Mouse (Mus musculus) heart, embryonic 12.5 days (tissue): ENCODE data around the gene Mgst1. TPM values are rescaled to one million over a fixed set of nuclear protein-coding genes. Genes with fewer than 3 reads are reported as not detected.

Experiments used
- ATAC-seq: fragments of 200-750 bp; cut with Nextera tagmentation; 2 replicates; pipeline ENCODE4 v1.8.0; 2017; ENCODE audit warnings: moderate TSS enrichment, moderate library complexity; ENCODE audit not compliant: insufficient number of reproducible peaks, low FRiP score
- H3K27ac ChIP-seq: fragments of 300-500 bp; sonication (generic); 2 replicates; pipeline ENCODE4 v1.5.1; 2016; ENCODE audit warnings: mild to moderate bottlenecking, moderate library complexity; ENCODE audit not compliant: poor library complexity, severe bottlenecking
- H3K27me3 ChIP-seq: fragments of 300-500 bp; sonication (generic); replicated peaks from 2 replicates; pipeline ENCODE4 v1.6.1; 2016; ENCODE audit warnings: mild to moderate bottlenecking, moderate library complexity
- H3K36me3 ChIP-seq: fragments of 300-500 bp; sonication (generic); 2 replicates; pipeline ENCODE4 v1.6.1; 2016; ENCODE audit warnings: mild to moderate bottlenecking, moderate library complexity
- H3K4me1 ChIP-seq: fragments of 300-500 bp; sonication (generic); replicated peaks from 2 replicates; pipeline ENCODE4 v1.6.1; 2016; ENCODE audit warnings: mild to moderate bottlenecking
- H3K4me2 ChIP-seq: fragments of 300-500 bp; sonication (generic); 2 replicates; pipeline ENCODE4 v1.6.1; 2016; ENCODE audit warnings: mild to moderate bottlenecking, moderate library complexity
- H3K4me3 ChIP-seq: fragments of 300-500 bp; sonication (generic); 2 replicates; pipeline ENCODE4 v1.5.1; 2016; ENCODE audit warnings: mild to moderate bottlenecking
- H3K9ac ChIP-seq: fragments of 300-500 bp; sonication (generic); 2 replicates; pipeline ENCODE4 v1.6.1; 2016; ENCODE audit warnings: mild to moderate bottlenecking, moderate library complexity
- H3K9me3 ChIP-seq: fragments of 300-500 bp; sonication (generic); replicated peaks from 2 replicates; pipeline ENCODE4 v1.6.1; 2016; ENCODE audit warnings: mild to moderate bottlenecking, moderate library complexity
- WGBS: fragments of 180-500 bp; shearing (Covaris S2); methylation state at CpG from one replicate; pipeline ENCODE4 v1.1.7; 2016; 5-methylcytosine and 5-hydroxymethylcytosine counted together
- polyA plus RNA-seq: library from polyadenylated mRNA; unstranded; fragments of >200 nt; fragmentation: Nextera tagmentation; extraction: Ambion mirVana; gene quantifications from 2 replicates; pipeline ENCODE4 v1.2.1, GENCODE M21; 2016

Gene Mgst1
- polyA plus RNA-seq, 1 experiment from 2014 or later: 97.4 TPM

- peak overlapping the region; percentile 65 for H3K4me3 ChIP-seq
- peak overlapping the region; percentile 63 for H3K27ac ChIP-seq
- H3K9me3 ChIP-seq: no peaks in the 10 kb centered on the region
- ATAC-seq: 0 out of 2 replicates have a peak, but pooled peaks have one; percentile 60
- peak overlapping the region; percentile 5; the same call in 1 of the 2 replicates for H3K9ac ChIP-seq
- H3K36me3 ChIP-seq: no peaks in the 10 kb centered on the region
- 59% methylated on average over 4 of the region's 4 CpGs for WGBS
- no peaks in the 10 kb centered on the region for H3K27me3 ChIP-seq
- peaks cover 20% of the 10 kb centered on the region for H3K4me1 ChIP-seq
- peak overlapping the region; percentile 88 for H3K4me2 ChIP-seq
Measured at GRCm38 (mm10) chr6:138141111-138141592, 1.0 kb downstream of the Mgst1 start.

DNA sequence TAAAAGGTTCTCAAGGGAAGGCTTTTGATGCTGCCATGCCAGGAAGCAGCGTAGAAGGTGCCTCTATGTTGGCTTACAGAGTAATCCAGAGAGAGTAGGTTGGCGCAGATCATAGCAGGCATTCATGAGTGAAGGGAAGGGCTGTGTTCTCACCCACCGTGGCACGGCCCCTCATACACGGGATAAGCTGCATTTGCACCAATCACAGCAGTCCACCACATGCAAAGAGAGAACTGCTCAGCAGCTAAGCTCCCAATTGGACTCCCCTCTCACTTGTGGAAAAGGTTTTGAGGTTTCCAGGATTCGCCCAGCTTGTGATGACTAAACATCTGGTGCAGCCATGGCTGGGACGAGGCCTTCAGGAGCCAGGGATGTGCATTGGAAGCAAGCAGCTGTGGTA, 2.5 kb downstream of the Mgst1 start:
- peaks cover 20% of the 10 kb centered on the region for H3K4me1 ChIP-seq
- H3K4me2 ChIP-seq: peak overlapping the region; percentile 15; the same call in 1 of the 2 replicates
- H3K9ac ChIP-seq: no peak overlapping the region
- WGBS: 83% methylated on average over 7 of the region's 7 CpGs
- no peak for ATAC-seq
- no peaks in the 10 kb centered on the region for H3K9me3 ChIP-seq
- H3K4me3 ChIP-seq: no peak overlapping the region
- no peaks in the 10 kb centered on the region for H3K36me3 ChIP-seq
- no peak overlapping the region for H3K27ac ChIP-seq
- no peaks in the 10 kb centered on the region for H3K27me3 ChIP-seq

- 68% methylated on average over 3 of the region's 3 CpGs for WGBS
- ATAC-seq: no peak
- Histone ChIP-seq H3K27ac (no peak overlapping the region), H3K4me1 (peaks cover 20% of the 10 kb centered on the region), H3K4me2 (peak overlapping the region; percentile 7; the same call in 1 of the 2 replicates), H3K36me3 (no peaks in the 10 kb centered on the region), H3K27me3 (no peaks in the 10 kb centered on the region), H3K9me3 (no peaks in the 10 kb centered on the region), H3K4me3 (no peak overlapping the region), H3K9ac (no peak overlapping the region)
Measured at GRCm38 (mm10) chr6:138143450-138143849, 3.3 kb downstream of the Mgst1 start.

DNA sequence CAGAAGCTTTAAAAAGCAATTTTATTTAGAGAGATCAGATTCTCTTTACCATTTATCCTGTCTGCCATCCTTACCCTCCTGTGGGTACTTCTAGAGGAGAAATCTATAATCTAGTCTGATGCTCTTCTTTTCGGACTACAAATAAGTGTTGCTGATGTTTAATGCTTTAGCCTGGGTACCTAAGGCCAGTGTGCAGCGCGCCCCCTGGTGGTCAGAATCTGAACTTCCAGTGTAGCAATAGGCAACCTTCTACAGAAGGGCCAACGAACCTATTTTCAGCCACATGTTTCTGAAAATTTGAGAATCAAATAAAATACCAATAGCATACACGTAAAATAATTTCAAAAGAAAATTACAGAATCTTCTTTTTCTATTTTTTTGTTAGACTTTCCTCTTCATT, 13.0 kb downstream of the Mgst1 start:
- 22% methylated on average over 5 of the region's 5 CpGs for WGBS
- Histone ChIP-seq H3K9me3 (no peaks in the 10 kb centered on the region), H3K36me3 (peaks cover 12% of the 10 kb centered on the region), H3K9ac (no peak overlapping the region), H3K27me3 (no peaks in the 10 kb centered on the region), H3K4me3 (no peak overlapping the region), H3K27ac (no peak overlapping the region), H3K4me2 (no peak overlapping the region), H3K4me1 (no peaks in the 10 kb centered on the region)
- ATAC-seq: no peak

DNA sequence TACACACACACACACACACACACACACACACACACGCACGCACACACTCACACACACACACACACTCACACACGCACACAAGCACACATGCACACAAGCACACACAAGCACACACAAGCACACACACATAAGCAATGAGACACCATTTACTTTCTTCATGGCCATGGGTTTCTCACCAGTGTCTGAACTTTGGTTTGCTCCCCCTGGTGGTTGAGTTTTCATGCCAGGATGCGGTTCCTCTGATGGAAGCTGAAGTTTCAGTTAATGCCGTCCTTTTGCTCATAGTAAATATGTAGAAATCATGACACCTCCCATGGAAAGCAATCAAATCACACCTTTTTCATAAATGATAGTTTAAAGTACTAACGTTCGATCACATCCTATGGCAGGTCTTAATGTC, 23.8 kb downstream of the Mgst1 start:
- H3K36me3 ChIP-seq: no peaks in the 10 kb centered on the region
- H3K27me3 ChIP-seq: no peaks in the 10 kb centered on the region
- no peaks in the 10 kb centered on the region for H3K9me3 ChIP-seq
- 0 out of 2 replicates have a peak, but pooled peaks cover 3% of the 10 kb centered on the region for H3K4me1 ChIP-seq
- H3K9ac ChIP-seq: no peak overlapping the region
- H3K4me3 ChIP-seq: no peak overlapping the region
- WGBS: 71% methylated on average over 7 of the region's 7 CpGs
- H3K4me2 ChIP-seq: no peak overlapping the region
- ATAC-seq: no peak
- H3K27ac ChIP-seq: no peak overlapping the region

DNA sequence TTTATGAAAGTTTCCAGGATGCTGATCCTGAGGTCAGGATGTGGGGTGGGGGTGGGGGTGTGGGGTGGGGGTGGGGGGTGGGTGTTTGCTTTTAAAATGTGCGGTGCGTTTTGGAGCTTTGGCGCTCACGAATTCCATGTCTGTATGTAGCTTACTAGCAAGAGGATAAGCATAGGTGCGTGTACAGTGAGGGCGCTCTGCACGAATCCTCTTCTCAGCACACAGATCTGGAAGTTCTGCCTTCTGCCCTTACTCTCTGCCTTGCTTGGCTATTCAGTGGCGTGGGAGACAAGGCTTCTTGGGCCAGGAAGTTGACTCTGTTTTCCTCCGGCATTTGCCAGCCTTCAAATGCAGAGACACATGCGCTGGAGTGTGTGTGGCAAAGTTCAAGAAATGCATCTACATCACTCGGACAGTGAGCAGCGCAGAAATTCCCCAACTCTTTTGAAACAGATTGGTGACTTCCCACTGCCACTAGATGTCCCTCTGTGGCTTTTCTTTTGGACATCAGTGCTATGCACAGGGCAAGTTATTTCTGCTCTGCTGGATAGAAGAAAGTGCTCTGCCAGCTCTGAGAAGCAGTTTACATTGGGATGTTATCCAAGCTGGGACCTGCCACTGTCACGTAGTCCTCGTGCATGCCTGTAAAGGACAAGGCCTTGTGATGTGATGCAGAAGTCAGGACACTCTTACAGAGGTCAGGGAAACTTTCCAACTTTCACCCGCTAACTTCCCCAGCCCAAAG, 31.5 kb downstream of the Mgst1 start:
- H3K4me1 ChIP-seq: no peaks in the 10 kb centered on the region
- 61% methylated on average over 15 of the region's 15 CpGs for WGBS
- H3K27ac ChIP-seq: no peak overlapping the region
- no peak overlapping the region for H3K4me2 ChIP-seq
- H3K9ac ChIP-seq: no peak overlapping the region
- no peaks in the 10 kb centered on the region for H3K9me3 ChIP-seq
- no peak overlapping the region for H3K4me3 ChIP-seq
- H3K27me3 ChIP-seq: no peaks in the 10 kb centered on the region
- ATAC-seq: peak; percentile 51; the same call in 1 of the 2 replicates
- H3K36me3 ChIP-seq: no peaks in the 10 kb centered on the region

Other genes starting within 250 kb of the Mgst1 start
- gene Slc15a5, start 60.4 kb upstream of the Mgst1 start, polyA plus RNA-seq: not detected in 2 replicates